Mouse (Mus musculus): ENCODE results near the gene Klhdc8a.
A peak's percentile ranks its signal among the peaks of the same experiment; 100 is the strongest.

The Klhdc8a gene

DNA sequence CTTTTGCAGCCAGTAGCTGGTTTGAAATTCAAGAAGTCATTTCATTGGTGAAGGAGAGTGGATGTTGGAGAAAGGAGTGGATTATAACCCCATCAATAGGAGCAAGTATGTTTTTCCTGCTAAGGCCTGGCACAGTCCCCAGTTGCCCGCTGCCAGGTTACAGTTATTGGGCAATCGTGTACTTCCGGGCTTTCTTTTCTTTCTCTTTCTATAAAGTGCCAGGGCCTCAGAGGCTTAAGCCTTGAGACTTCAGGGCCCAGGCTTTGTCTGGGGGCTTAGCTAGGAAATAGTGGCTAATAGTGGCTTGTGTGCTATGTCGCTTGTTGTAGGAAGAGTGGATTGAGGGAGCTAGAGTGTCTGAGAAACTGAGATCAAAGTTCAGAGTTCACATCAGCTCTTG, 19.0 kb downstream of the Klhdc8a start:
- DNase-seq (ENCODE audit: low spot score in 2 of 2) = no peak

DNA sequence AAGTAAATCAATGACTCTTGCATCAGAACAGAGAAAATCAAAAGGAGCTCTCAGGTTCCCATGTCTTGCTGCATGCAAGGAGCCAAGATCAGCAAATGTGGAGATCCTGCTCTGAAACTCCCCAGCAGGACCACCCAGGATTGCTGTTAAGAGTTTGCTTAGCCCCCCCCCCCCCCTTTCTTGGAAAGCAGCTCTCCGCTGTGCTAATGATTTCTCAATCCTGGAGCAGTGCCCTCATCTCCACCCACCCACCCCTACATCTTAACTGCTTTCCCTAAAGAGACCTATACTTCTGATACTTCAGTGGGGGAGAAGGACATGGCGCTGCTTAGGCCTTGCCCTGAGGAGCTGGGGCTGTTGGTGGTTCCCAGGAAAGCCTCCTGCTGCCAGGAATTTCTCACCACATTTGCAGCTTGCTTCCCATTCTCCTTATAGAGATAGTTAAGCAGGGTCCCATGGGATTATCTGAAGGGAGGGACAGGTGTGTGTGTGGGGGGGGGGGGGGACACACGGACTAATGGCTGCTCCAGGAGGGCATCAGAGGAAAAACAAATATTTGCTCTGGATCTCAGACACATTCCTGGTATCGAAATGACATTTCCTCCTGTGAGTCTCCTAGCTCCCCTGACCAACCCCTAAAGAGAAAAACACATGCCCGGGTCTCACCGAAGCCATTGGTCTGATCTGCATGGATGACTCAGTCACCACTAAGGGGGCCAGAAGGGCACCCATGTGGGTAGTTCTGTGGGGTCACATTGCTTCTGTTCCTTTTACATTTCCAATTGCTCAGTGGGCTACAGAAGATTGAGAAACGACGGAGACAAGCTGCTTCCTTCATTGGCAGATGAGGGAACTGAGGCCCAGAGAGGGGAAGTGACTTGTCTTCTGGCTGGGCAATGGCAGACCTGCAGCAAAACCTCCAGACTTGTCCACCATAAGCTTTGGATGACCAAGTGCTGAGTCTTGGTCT, 19.8 kb downstream of the Klhdc8a start:
- DNase-seq (ENCODE audit: low spot score in 2 of 2) = no peak

GRCm38 (mm10) chr1:132319242-132319641, 20.8 kb downstream of the Klhdc8a start:
- DNase-seq (ENCODE audit: low spot score in 2 of 2) = peak; percentile 65 to 71

- DNase-seq (ENCODE audit: low spot score in 2 of 2) = no peak
These were observed 23.6 kb downstream of the Klhdc8a start for GRCm38 (mm10) chr1:132321821-132322580.

DNA sequence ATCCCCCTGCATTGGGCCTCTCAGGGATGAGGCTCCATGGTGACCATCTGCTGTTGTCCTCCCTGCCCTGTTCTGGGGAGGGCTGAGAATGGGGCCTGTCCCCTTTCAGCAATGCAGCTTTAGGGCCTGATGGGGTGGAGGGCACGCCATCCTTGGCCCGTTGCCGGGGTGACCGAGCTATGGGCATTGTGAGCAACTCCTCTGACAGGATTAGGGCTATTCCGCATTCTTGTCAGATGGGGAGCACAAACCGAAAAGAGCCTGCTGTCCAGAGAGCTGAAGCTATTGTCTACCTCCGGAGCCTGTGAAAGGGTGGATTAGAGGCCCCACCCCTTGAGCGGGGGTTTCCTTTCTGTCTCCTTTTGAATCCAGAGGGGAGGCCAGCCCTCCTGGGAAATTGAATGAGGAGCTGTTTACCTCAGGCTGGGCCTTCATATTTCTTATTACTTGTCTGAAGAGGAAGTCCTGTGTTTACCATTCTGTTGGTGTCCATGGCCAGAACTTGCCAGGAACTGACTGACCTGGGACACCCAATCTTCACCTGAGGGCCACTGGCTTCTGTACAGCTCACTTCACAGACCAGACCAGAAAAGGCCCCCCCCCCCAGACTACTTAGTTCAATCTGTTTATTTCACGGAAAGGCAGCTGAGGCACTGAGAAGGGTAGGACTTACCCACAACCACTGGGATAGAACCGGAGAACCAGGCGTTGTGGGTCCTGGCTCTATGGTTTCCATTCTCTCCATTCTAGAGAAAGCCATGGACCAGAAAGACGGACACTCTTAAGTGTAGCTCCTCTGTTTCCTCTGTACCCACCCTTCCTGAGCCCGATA, 24.5 kb downstream of the Klhdc8a start:
- DNase-seq (ENCODE audit: low spot score in 2 of 2) = peak in 1 of 2 experiments; percentile 42

DNA sequence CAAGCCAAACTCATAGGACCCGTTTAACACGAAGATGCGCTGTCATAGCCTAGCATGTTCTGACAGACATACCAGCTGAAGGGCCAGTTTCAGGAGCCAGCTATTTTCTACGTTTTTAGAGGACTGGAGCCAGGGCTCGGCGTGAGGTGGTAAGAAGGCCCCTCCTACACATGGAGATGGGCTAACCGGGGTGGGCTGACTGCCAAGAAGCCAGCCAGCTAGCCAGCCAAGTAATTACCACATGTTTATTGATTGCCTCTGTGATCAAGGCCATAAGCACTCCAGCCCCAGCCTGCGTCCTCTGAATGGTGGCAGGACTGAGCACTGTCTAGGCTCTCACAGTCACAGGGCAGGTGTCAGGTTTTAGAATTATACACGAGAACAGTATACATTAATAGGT, 28.4 kb downstream of the Klhdc8a start:
- no peak for DNase-seq (ENCODE audit: low spot score in 2 of 2)

- no peak for DNase-seq (ENCODE audit: low spot score in 2 of 2)
These were observed 29.1 kb downstream of the Klhdc8a start for GRCm38 (mm10) chr1:132327477-132327876.

DNA sequence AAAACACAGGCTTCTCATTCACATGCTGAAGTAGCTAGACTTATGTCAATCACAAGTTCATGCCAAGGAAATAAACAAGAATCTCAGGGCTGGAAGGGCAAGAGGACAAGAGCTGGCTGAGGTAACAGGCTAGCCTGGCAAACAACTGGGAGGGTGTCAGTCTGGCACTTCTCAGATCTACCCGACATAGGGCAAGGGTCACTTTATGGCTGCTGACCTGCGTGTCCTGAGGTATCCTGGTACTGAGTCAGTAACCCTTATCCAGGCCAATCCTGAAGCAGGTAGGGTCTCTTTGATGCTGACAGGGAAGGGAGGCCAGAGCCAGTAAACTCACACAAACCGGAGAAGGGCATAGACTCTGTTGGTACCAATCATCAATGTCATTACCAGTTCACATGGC, 30.1 kb downstream of the Klhdc8a start:
- no peak for DNase-seq (ENCODE audit: low spot score in 2 of 2)

GRCm38 (mm10) chr1:132329656-132330055, 31.2 kb downstream of the Klhdc8a start:
- DNase-seq (ENCODE audit: low spot score in 2 of 2) = no peak

DNA sequence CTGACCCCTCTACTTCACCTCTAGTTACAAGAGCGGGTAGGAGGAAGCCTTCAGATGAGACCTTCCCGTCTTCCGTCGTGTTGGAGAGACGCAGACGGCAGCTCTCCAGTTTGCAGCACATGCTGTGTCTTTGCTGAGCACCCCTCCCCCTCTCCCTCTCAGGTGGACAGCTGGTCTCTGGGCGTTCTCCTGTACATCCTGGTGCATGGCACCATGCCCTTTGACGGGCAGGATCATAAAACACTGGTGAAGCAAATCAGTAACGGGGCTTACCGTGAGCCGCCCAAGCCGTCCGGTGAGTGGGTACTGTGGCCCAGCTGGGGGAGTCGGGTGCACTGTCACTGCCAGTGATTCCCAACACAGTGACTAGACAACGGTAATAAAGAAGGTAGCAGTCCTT, 32.0 kb downstream of the Klhdc8a start:
- DNase-seq (ENCODE audit: low spot score in 2 of 2) = no peak

GRCm38 (mm10) chr1:132331283-132331682, 32.9 kb downstream of the Klhdc8a start:
- DNase-seq (ENCODE audit: low spot score in 2 of 2) = no peak

- no peak for DNase-seq (ENCODE audit: low spot score in 2 of 2)
These were observed 34.8 kb downstream of the Klhdc8a start for GRCm38 (mm10) chr1:132333201-132333600.

DNA sequence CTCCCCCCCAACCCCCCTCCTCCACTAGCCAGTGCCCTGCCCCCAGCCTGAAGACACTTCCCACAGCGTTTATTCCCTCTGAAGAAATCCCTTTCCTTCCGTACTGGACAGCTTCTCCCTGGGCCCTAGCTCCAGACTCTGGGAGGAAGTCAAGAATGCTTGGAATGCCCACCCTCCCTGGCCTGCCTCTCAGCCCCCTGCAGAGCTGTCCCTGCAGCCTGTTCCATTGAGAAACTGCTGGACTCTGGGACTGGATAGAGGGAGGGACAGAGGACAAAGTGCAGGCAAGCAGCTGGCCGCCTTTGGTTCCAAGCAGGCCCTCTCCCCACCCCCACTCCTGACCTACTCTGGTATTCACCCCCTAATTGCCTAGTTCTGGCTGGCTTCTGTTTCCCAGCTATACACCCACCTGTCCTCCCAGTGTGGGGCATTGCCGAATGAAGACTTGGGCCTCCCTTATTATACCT, 35.3 kb downstream of the Klhdc8a start:
- DNase-seq (ENCODE audit: low spot score in 2 of 2) = peak in 1 of 2 experiments; percentile 40

GRCm38 (mm10) chr1:132334178-132334801, 35.9 kb downstream of the Klhdc8a start:
- no peak for DNase-seq (ENCODE audit: low spot score in 2 of 2)

DNA sequence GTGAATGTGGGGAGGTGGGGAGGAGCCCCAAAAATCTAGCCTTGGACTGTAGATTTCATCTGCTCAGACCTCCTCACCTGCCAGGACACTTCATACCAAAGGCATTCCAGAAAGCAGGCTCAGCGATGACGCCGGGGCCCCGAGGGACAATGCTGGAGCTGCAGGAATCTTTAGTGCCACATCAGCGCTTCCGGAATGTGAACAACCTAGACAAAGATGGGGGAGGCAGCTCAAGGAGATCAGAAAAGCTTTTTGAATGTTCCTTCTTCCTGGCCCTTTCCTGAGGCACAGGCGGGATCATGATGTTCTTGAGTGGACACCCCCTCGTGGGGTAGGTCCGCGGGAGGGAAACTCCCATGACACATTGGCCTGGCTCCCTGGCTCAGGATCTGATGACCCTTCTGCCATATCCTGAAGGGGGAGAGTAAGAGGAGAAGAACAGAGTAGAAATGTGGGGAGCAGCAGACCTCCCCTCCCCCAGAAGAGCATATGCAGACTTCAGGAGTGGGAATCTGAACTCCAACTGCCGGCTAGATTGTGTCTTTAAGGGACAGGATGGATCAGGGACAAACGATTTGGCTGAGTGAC, 37.0 kb downstream of the Klhdc8a start:
- DNase-seq (ENCODE audit: low spot score in 2 of 2) = no peak

GRCm38 (mm10) chr1:132336921-132337320, 38.5 kb downstream of the Klhdc8a start:
- no peak for DNase-seq (ENCODE audit: low spot score in 2 of 2)

DNA sequence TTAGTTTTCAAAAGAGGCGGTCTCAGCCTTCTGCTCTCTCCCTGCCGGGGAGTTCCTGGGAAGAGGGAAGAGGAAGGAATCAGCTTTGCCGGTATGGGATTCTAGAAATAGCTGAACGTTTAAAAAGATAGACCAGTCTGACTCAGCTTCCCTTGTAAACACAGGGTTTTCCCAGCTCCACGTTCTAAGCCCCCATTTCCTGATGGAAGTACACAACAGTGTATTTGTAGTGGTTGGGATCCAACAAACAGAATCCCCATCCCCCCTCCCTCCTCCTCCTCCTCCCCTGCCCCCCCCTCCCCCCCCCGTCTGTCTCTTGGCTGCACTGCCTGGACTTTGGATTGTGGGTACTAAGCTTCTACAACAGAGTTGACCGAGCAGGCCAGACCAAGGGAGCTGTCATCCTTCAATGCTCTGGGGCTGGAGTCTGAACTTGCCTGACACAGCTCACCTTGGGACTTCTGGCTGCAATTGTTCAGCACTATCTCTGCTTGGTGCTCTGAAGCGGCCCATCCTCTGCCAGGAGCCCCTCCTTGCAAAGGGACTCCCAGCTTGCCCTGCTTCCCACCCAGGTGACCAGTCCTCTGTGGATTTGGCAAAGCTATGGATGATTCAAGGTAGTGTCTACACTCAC, 39.7 kb downstream of the Klhdc8a start:
- DNase-seq (ENCODE audit: low spot score in 2 of 2) = no peak

DNA sequence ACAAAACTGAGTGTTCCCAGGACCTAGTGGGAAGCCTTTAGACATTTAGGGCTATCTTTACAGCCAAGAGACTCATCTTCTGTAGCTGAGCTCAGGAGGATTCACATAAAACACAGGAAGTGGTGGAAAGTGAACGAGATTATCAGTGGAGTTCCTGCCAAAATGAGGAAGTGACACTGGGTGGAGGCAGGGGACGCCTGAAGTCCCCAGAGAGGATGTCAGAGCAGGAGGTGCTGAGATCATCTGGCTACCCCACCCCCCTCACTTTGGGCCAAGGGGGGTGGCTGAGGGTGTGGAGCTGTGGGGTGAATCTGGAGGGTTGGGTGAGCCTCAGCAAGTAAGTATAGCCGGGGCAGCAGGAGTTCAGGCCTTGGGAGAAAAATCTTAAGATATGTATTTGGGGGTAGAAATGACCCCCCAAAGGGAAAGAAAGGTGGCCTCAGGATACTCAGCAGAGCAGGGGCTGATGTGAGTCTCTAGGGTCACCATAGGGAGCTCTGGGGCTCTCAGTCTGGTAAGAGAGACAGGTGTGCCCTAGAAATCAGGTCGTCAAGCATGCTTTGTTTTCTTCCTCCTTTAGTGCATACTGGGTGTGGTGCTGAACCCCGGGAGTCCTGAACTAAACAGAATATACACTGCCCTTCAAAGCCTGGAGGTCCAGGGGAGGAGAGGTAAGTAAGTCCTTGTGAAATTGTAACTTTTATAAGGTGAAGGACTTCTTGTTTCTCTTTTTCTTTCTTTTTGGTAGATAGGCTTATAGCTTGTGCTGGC, 43.5 kb downstream of the Klhdc8a start:
- no peak for DNase-seq (ENCODE audit: low spot score in 2 of 2)

DNA sequence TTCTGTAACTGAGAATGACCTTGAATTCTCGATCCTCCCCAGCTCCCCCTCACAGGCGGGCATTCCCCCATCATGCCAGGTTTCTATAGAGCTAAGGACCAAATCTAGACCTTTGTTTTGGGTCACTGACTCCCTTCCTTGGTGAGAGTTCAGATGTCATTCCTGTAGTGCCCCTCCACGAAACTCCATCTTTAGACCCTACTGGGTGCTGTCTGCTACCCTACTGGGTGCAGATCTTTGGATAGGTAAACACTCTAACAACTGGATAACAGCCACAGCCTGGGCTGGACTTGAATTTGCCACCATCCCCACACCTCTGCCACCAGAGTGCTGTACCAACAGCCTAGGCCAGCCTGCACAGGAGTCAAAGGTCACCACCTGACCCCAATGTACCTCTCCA, 44.1 kb downstream of the Klhdc8a start:
- DNase-seq (ENCODE audit: low spot score in 2 of 2) = no peak

- DNase-seq (ENCODE audit: low spot score in 2 of 2) = no peak
These were observed 44.8 kb downstream of the Klhdc8a start for GRCm38 (mm10) chr1:132343191-132343590.
